Mouse (Mus musculus) bone marrow, adult 2 months (tissue): ENCODE measurements around the gene Trim16.

ENCODE experiments used
- CTCF ChIP-seq: fragments of 200-500 bp; IDR thresholded peaks from 2 replicates; pipeline ENCODE4 v1.5.1; 2011; ENCODE audit warnings: low read length, control low read depth; ENCODE audit not compliant: control insufficient read depth, insufficient read depth
- POLR2A ChIP-seq: fragments of 200-500 bp; IDR thresholded peaks from 2 replicates; pipeline ENCODE4 v1.6.1; 2011; ENCODE audit warnings: low read depth, mild to moderate bottlenecking, control low read depth, low read length, borderline replicate concordance; ENCODE audit not compliant: control insufficient read depth

GRCm38 (mm10) chr11:62878728-62879127, 58.7 kb downstream of the Trim16 start:
- no peak for TF ChIP-seq CTCF
- TF ChIP-seq POLR2A = no peak
